Mouse (Mus musculus): Measurements from ENCODE around the gene Gad2. TPM values are rescaled to one million over a fixed set of nuclear protein-coding genes. Genes with fewer than 3 reads are reported as not detected.
"Not testable (repeated sequence)": the region's sequence is repeated elsewhere in the genome, so short reads cannot be mapped to it uniquely, and the experiment has no call there.

Gad2 gene
- polyA plus RNA-seq (2012; rRNA removed), result not detected in 2 replicates

- H3K27ac ChIP-seq (ENCODE audit: insufficient read depth, low read length), result no peak within 1 kb of the TSS
- H3K36me3 ChIP-seq (ENCODE audit: control insufficient read depth, insufficient read depth, low read length), result no peaks in the 10 kb centered on the region
- WGBS, result 3% methylated on average over 55 of the region's 55 CpGs
- TF ChIP-seq CTCF (IDR thresholded peaks at IDR 0.05; ENCODE audit: extremely low read depth, insufficient read depth, insufficient read length, insufficient replicate concordance), result no peak
- TF ChIP-seq POLR2A (IDR thresholded peaks at IDR 0.05; ENCODE audit: low read depth, low read length), result no peak
- no peak within 1 kb of the TSS for H3K4me3 ChIP-seq (ENCODE audit: extremely low read depth, insufficient read depth, insufficient read length)
- H3K4me1 ChIP-seq (ENCODE audit: control insufficient read depth, insufficient read depth, insufficient read length), result no peaks in the 10 kb centered on the region; the same call in 1 of the 2 replicates
- peaks cover 30% of the 10 kb centered on the region for H3K27me3 ChIP-seq (ENCODE audit: control insufficient read depth, insufficient read depth, low read length)
- DNase-seq (ENCODE audit: low read depth in 1 of 2, low spot score in 2 of 2), result no peak
These were observed at the start of gene Gad2 for GRCm38 (mm10) chr2:22621828-22622731. Gad2 (plus strand) TSS chr2:22622205.

- H3K36me3 ChIP-seq (ENCODE audit: control insufficient read depth, insufficient read depth, low read length); H3K27me3 ChIP-seq (ENCODE audit: control insufficient read depth, insufficient read depth, low read length); H3K27ac ChIP-seq (ENCODE audit: insufficient read depth, low read length); H3K4me3 ChIP-seq (ENCODE audit: extremely low read depth, insufficient read depth, insufficient read length); H3K4me1 ChIP-seq (ENCODE audit: control insufficient read depth, insufficient read depth, insufficient read length); DNase-seq (ENCODE audit: low read depth in 1 of 2, low spot score in 2 of 2): not testable (repeated sequence)
- WGBS, result 83% methylated on average over 14 of the region's 14 CpGs
These were observed 34.4 kb upstream of the Gad2 start for GRCm38 (mm10) chr2:22587469-22588169.

- H3K4me3 ChIP-seq (ENCODE audit: extremely low read depth, insufficient read depth, insufficient read length); H3K4me1 ChIP-seq (ENCODE audit: control insufficient read depth, insufficient read depth, insufficient read length); H3K27ac ChIP-seq (ENCODE audit: insufficient read depth, low read length); H3K27me3 ChIP-seq (ENCODE audit: control insufficient read depth, insufficient read depth, low read length); H3K36me3 ChIP-seq (ENCODE audit: control insufficient read depth, insufficient read depth, low read length); DNase-seq (ENCODE audit: low read depth in 1 of 2, low spot score in 2 of 2): not testable (repeated sequence)
- 86% methylated on average over 5 of the region's 5 CpGs for WGBS
These were observed 33.8 kb upstream of the Gad2 start for GRCm38 (mm10) chr2:22588170-22588541.

GRCm38 (mm10) chr2:22588673-22589381 lies 33.2 kb upstream of the Gad2 start:
- 78% methylated on average over 12 of the region's 12 CpGs for WGBS
- H3K4me3 ChIP-seq (ENCODE audit: extremely low read depth, insufficient read depth, insufficient read length); DNase-seq (ENCODE audit: low read depth in 1 of 2, low spot score in 2 of 2): not testable (repeated sequence)

GRCm38 (mm10) chr2:22589382-22590205 lies 32.4 kb upstream of the Gad2 start:
- DNase-seq (ENCODE audit: low read depth in 1 of 2, low spot score in 2 of 2), result not testable (repeated sequence)
- WGBS, result 87% methylated on average over 16 of the region's 17 CpGs

More at GRCm38 (mm10) chr2:22588673-22589381, 33.2 kb upstream of the Gad2 start:
- not testable (repeated sequence) for H3K36me3 ChIP-seq (ENCODE audit: control insufficient read depth, insufficient read depth, low read length); H3K27me3 ChIP-seq (ENCODE audit: control insufficient read depth, insufficient read depth, low read length); H3K4me1 ChIP-seq (ENCODE audit: control insufficient read depth, insufficient read depth, insufficient read length); H3K27ac ChIP-seq (ENCODE audit: insufficient read depth, low read length)

GRCm38 (mm10) chr2:22590206-22590490 lies 31.9 kb upstream of the Gad2 start:
- DNase-seq (ENCODE audit: low read depth in 1 of 2, low spot score in 2 of 2), result no peak
- no peak overlapping the region for H3K27ac ChIP-seq (ENCODE audit: insufficient read depth, low read length)
- TF ChIP-seq CTCF (IDR thresholded peaks at IDR 0.05; ENCODE audit: extremely low read depth, insufficient read depth, insufficient read length, insufficient replicate concordance) (no peak), POLR2A (IDR thresholded peaks at IDR 0.05; ENCODE audit: low read depth, low read length) (no peak)
- H3K36me3 ChIP-seq (ENCODE audit: control insufficient read depth, insufficient read depth, low read length), result no peaks in the 10 kb centered on the region
- no peak overlapping the region for H3K4me3 ChIP-seq (ENCODE audit: extremely low read depth, insufficient read depth, insufficient read length)
- H3K4me1 ChIP-seq (ENCODE audit: control insufficient read depth, insufficient read depth, insufficient read length), result no peaks in the 10 kb centered on the region
- H3K27me3 ChIP-seq (ENCODE audit: control insufficient read depth, insufficient read depth, low read length), result no peaks in the 10 kb centered on the region

More at GRCm38 (mm10) chr2:22589382-22590205, 32.4 kb upstream of the Gad2 start:
- H3K4me3 ChIP-seq (ENCODE audit: extremely low read depth, insufficient read depth, insufficient read length); H3K27ac ChIP-seq (ENCODE audit: insufficient read depth, low read length); H3K36me3 ChIP-seq (ENCODE audit: control insufficient read depth, insufficient read depth, low read length); H3K4me1 ChIP-seq (ENCODE audit: control insufficient read depth, insufficient read depth, insufficient read length); H3K27me3 ChIP-seq (ENCODE audit: control insufficient read depth, insufficient read depth, low read length): not testable (repeated sequence)
